Mouse (Mus musculus): ENCODE data around the gene 4930432M17Rik.

4930432M17Rik gene

DNA sequence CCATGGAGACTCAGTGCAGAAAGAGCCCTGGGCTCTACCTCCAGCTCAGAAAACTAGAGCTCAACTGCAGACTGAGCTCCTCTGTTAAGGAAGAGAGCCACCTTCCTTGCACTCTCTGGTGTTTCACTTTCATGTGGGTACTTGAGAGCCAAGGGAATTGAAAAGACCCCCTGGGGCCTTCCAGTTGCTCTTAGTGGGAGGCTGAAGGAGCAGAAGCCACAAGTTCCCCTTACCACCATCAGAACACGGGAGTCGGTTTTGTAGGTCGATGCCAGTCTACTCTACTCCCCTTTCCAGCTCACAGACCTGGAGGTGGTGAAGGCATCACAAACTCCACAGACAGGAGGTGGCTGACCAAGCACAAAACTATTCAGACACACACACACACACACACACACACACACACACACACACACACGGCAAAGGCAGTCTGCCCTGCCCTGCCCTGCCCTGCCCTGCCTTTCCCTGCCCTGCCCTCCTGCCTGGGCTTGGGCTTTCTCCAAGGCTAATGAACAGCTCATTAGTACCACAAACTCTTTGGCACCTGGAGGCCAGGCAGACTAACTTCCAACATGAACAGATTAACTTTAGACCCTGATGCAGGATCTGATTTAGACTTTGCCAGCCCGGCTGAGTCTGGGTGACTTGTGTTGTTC is 1.7 kb downstream of the 4930432M17Rik start:
- DNase-seq (ENCODE audit: low spot score), result no peak

- DNase-seq (ENCODE audit: low spot score), result no peak
These were observed 8.4 kb downstream of the 4930432M17Rik start for GRCm38 (mm10) chr3:121678935-121679334.

GRCm38 (mm10) chr3:121679443-121679842 is 8.9 kb downstream of the 4930432M17Rik start:
- no peak for DNase-seq (ENCODE audit: low spot score)

DNA sequence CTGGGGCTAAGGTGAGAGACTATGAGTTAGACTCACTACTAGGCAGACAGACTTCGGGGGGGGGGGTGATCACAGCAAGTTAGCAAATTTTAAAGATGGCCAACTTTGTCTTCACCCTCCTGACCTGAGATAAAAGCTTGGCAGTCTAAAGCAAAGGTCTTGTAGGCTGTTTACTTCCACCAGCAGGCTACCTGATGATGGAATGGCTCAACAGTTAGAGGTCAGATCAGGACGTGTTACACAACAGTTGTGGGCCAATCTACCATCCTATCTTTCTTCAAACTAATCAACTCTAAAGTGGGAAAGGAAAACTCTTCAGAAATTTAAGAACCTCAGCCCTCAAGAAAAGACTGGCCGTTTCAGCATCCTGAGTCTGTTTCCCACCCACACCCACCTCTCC is 9.6 kb downstream of the 4930432M17Rik start:
- DNase-seq (ENCODE audit: low spot score), result no peak

DNA sequence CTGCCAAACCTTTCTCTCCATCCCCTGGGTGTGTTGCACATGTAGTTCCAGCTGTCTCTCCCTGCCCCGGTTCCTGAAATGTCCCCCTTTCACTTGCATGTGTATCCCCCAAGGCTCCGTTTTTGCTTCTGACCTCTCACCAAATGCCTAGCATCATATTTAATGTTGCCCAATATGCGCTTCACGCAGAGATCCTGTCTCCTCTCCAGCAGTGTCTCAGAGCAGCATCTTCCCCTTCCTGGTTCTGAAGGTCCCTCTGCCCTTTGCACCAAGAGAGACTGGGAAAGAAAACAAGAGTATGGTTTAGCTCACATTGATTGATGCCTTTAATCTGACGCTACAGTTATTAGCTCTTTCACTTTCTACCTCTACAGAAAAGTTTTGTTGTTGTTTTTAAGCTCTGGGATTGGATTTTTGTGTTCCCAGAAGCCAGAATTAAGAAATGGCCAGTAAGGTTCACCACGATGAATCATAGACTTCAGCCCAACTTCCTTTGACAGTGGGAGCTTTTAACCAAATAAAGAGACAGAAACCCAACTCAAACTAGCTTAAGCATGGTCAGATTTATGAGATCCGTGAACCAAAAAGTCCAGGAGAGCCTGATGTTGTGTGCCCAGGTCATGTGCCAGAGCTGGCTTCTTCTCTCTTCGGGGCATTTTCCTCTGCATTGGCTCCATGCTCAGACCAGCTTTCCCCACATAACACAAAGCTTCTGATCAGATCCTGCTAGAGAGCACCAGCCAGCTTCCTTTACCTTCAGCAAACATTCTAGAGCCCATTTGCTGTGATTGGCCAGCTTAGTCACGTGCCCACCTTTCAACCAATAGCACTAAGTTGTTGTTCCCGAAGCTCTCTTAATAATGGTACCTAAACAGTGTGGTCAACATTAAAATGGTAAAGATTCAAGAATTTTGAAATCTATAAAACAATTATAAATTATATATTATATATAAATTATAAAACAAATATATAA is 12.2 kb downstream of the 4930432M17Rik start:
- DNase-seq (ENCODE audit: low spot score), result no peak

DNA sequence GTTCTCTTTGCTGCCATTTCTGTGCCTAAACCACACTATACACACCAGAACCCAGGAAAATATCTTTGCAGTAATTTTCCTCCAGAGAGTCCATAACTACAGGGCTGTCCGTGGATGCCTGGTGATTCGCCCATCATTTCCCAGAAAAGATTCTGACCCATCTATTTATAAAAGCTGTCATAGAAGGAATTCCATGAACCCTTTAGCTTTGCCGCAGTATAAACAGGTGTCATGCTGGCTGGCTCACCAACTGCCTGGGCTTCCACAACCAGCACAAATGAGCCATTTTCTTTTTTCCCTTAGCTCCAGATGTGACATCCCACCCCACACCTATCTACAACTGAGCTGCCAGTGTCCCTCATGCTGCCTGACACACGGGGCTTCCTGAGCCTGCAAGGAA is 14.0 kb downstream of the 4930432M17Rik start:
- DNase-seq (ENCODE audit: low spot score), result no peak

GRCm38 (mm10) chr3:121684963-121685362 is 14.4 kb downstream of the 4930432M17Rik start:
- no peak for DNase-seq (ENCODE audit: low spot score)

DNA sequence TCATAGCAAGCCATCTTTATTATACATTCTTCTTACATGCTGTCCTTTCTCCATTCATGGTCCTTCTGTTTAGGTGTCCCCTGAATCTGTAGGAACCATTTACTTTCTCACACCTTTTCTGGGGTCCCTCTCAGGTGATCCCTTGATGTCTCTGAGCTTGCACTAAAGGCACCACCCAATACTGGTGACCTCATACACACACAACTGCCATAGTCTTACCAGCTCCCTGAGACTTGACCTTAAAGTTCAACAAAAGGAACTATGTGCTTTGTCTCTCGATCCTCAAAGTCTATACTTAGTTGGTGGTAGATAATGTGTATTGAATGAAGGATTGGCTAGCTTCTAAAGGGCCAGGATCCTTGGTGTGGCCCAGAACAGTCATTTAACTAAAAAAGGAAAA is 15.4 kb downstream of the 4930432M17Rik start:
- DNase-seq (ENCODE audit: low spot score), result no peak

GRCm38 (mm10) chr3:121686408-121686911 is 15.9 kb downstream of the 4930432M17Rik start:
- peak; percentile 59 for DNase-seq (ENCODE audit: low spot score)

DNA sequence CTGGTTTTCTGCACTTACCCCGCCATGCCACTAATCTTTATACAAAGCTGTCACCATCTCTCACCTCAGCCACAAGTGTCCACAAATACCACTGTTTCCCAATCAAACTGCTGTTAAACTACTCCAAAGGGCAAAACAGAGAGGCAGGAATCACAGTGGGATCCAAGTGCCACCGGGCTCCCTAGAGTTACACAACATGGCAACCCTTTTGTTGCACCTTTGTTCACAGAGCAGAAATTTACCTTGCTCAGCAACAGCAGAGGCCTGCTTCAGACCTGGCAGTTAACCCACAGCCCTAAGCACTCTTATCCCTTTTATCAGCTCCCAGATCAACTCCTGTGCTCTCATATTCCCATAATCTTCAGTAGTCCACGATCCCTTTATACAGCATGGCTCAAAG is 17.2 kb downstream of the 4930432M17Rik start:
- DNase-seq (ENCODE audit: low spot score), result no peak

DNA sequence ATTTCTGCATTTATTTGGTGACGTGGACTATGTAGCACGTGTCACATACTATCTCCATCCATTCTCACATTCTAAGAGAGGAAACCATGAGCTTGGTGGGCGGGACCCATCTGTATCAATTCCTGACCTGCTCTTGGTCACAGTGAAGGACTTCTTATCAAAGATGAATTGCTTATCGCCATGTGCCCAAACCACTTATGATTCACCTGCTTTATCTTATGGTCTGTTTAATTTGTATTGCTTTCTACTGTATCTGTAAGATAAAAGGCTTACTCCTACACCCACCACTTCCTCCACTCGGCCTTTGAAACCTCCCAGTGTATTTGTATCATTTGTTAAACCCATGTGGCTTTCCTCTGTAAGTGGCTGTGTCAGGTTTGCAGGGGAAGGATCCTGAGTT is 18.5 kb downstream of the 4930432M17Rik start:
- no peak for DNase-seq (ENCODE audit: low spot score)

DNA sequence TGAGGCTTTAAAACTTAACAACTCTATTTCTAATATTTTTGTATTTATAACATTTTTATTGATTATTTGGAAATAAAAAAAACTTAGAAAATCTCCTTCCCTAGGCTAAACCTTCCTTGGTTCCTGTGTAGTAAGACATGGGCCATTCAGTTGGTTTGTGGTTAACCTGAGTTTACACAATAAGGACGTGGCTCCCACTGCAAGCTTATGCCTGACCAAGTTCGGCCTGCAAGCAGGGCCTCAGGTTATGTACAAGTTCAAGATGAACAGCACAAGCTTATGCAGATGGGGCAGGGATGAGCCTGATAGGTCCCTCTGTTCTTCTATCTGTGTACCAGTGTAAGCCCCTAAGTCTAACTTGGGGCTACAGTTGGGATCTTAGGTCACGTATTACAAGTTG is 19.1 kb downstream of the 4930432M17Rik start:
- no peak for DNase-seq (ENCODE audit: low spot score)

- DNase-seq (ENCODE audit: low spot score), result no peak
These were observed 22.6 kb downstream of the 4930432M17Rik start for GRCm38 (mm10) chr3:121693001-121693730.

- no peak for DNase-seq (ENCODE audit: low spot score)
These were observed 23.2 kb downstream of the 4930432M17Rik start for GRCm38 (mm10) chr3:121693746-121694145.

- DNase-seq (ENCODE audit: low spot score), result no peak
These were observed 26.6 kb downstream of the 4930432M17Rik start for GRCm38 (mm10) chr3:121697169-121697568.

GRCm38 (mm10) chr3:121699401-121699800 is 28.8 kb downstream of the 4930432M17Rik start:
- DNase-seq (ENCODE audit: low spot score), result no peak

DNA sequence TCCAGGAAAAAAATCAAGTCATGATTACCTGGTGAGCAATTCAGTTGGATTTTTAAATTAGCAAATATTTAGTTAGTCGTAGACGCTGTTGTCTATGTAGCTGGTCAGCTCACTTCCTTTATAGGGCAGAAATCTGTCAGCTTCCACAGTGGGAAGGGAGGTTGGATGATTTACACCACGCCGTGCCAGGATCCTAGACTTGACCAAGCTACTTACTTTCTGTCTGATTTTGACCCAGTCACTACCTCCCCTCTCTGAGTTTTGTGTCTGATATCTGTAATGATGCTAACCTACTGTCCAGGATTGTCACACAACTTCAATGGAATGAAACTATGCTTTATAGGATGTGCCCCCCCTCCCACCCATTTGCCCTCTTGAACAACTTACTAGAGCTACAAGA is 29.3 kb downstream of the 4930432M17Rik start:
- no peak for DNase-seq (ENCODE audit: low spot score)

- DNase-seq (ENCODE audit: low spot score), result peak; percentile 54
These were observed 29.9 kb downstream of the 4930432M17Rik start for GRCm38 (mm10) chr3:121700364-121700952.

GRCm38 (mm10) chr3:121703155-121703879 is 32.8 kb downstream of the 4930432M17Rik start:
- peak; percentile 44 for DNase-seq (ENCODE audit: low spot score)

- DNase-seq (ENCODE audit: low spot score), result no peak
These were observed 33.3 kb downstream of the 4930432M17Rik start for GRCm38 (mm10) chr3:121703880-121704243.

DNA sequence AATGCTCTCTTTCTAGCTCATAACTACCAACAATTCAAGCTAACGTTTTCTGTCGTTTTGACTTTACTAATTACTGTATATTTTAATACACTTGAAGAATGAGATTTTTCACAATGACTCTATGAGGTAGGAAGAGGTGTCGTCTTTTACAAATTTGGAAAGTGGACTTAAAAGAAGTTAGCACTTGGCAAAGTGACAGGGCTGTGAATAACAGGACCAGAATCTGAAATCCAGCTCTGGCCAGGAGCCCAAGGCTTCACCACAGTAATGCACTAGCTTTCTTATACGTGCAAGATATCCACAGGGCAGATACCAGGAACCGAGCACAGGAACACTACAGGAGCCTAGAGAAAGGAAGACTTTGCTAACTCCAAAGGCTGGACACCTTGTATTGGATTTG is 35.5 kb downstream of the 4930432M17Rik start:
- DNase-seq (ENCODE audit: low spot score), result peak; percentile 15

All from MN1 (cell line).